Mouse (Mus musculus) erythroblast, embryonic 14.5 days (primary cell): ENCODE results near the gene St6galnac5.

Experiments used
- GATA1 ChIP-seq: IDR thresholded peaks from 2 replicates; pipeline ENCODE4 v1.6.1; 2012; ENCODE audit warnings: low read length, inconsistent platforms, mixed read lengths
- TAL1 ChIP-seq: IDR thresholded peaks from 3 replicates; pipeline ENCODE4 v1.6.1; 2012; ENCODE audit warnings: low read length, inconsistent platforms, mixed read lengths

DNA sequence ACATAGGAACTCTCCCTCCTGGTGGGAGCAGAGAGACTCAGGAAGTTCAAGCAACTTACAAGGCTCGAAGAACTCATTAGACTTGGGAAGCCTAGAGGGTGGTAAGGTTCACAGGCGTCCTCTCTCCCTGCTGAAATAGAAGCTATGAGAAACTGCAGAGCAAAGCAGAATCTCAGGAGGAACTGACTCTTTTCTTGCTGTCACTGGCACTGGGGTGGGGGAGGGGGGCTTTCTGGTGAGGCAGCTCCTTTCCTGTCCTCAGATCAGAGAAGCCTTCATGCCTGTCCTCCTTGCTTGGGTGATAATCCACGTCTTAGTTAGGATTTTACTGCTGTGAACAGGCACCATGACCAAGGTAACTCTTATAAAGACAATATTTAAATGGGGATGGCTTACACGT, 50.0 kb downstream of the St6galnac5 start:
- TF ChIP-seq GATA1: no peak
- no peak for TF ChIP-seq TAL1
